Mouse (Mus musculus): ENCODE results near the gene Slbp. TPM values are rescaled to one million over a fixed set of nuclear protein-coding genes. Genes with fewer than 3 reads are reported as not detected.

Gene Slbp
- polyA plus RNA-seq, 1 experiment from 2014 or later = 115 TPM

DNA sequence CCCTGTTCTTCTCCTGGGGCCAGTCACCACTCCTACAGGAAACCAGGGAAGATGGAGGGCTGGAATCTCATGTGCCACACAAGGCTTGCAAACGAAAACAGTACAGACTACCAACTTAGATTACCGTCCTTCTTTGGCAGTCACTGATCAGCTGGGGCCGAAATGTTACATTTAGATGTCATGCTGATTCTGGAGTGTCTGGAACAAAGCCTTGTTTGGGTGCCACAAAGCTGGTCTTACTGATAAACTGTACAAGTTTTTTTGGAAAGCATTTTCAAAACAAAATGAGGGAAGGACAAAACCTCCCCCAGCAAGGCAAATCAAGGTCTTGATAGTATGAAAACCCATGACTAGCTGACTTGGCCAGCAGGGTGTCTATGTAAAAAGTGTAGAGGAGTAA lies 28.6 kb downstream of the Slbp start:
- H3K36me3 ChIP-seq (replicated peaks; ENCODE audit: control insufficient read depth, insufficient read depth) = no peaks in the 10 kb centered on the region
- WGBS = 63% methylated on average over 3 of the region's 3 CpGs
- no peaks in the 10 kb centered on the region for H3K9me3 ChIP-seq (ENCODE audit: control insufficient read depth, low read length)
- no peak for ATAC-seq (ENCODE audit: low FRiP score)
- no peak overlapping the region for H3K9ac ChIP-seq
- H3K27ac ChIP-seq = no peak overlapping the region
- no peak for DNase-seq (ENCODE audit: low spot score)
- no peak overlapping the region for H3K4me2 ChIP-seq (replicated peaks)
- H3K27me3 ChIP-seq (ENCODE audit: control insufficient read depth, insufficient read depth, low read length) = no peaks in the 10 kb centered on the region
- H3K4me3 ChIP-seq (replicated peaks; ENCODE audit: low read length) = no peak overlapping the region
- peaks cover 9% of the 10 kb centered on the region for H3K4me1 ChIP-seq (replicated peaks; ENCODE audit: control insufficient read depth, insufficient read depth, low read length)

GRCm38 (mm10) chr5:33622671-33623070 lies 29.7 kb downstream of the Slbp start:
- ATAC-seq (ENCODE audit: low FRiP score) (no peak), DNase-seq (ENCODE audit: low spot score) (no peak)
- no peaks in the 10 kb centered on the region for H3K4me1 ChIP-seq (replicated peaks; ENCODE audit: control insufficient read depth, insufficient read depth, low read length)
- no peak overlapping the region for H3K9ac ChIP-seq
- H3K4me3 ChIP-seq (replicated peaks; ENCODE audit: low read length) = no peak overlapping the region
- H3K4me2 ChIP-seq (replicated peaks) = no peak overlapping the region
- no peaks in the 10 kb centered on the region for H3K9me3 ChIP-seq (ENCODE audit: control insufficient read depth, low read length)
- WGBS = 91% methylated on average over 2 of the region's 2 CpGs
- H3K27ac ChIP-seq = no peak overlapping the region
- H3K36me3 ChIP-seq (replicated peaks; ENCODE audit: control insufficient read depth, insufficient read depth) = no peaks in the 10 kb centered on the region
- no peaks in the 10 kb centered on the region for H3K27me3 ChIP-seq (ENCODE audit: control insufficient read depth, insufficient read depth, low read length)

- Histone ChIP-seq H3K4me3 (replicated peaks; ENCODE audit: low read length) (no peak overlapping the region), H3K4me1 (replicated peaks; ENCODE audit: control insufficient read depth, insufficient read depth, low read length) (no peaks in the 10 kb centered on the region), H3K9ac (no peak overlapping the region), H3K4me2 (replicated peaks) (no peak overlapping the region), H3K36me3 (replicated peaks; ENCODE audit: control insufficient read depth, insufficient read depth) (peaks cover 31% of the 10 kb centered on the region), H3K27me3 (ENCODE audit: control insufficient read depth, insufficient read depth, low read length) (no peaks in the 10 kb centered on the region), H3K27ac (no peak overlapping the region), H3K9me3 (ENCODE audit: control insufficient read depth, low read length) (no peaks in the 10 kb centered on the region)
- 89% methylated on average over 6 of the region's 6 CpGs for WGBS
- ATAC-seq (ENCODE audit: low FRiP score) (no peak), DNase-seq (ENCODE audit: low spot score) (no peak)
Measured at GRCm38 (mm10) chr5:33614391-33614790, 38.0 kb downstream of the Slbp start.

DNA sequence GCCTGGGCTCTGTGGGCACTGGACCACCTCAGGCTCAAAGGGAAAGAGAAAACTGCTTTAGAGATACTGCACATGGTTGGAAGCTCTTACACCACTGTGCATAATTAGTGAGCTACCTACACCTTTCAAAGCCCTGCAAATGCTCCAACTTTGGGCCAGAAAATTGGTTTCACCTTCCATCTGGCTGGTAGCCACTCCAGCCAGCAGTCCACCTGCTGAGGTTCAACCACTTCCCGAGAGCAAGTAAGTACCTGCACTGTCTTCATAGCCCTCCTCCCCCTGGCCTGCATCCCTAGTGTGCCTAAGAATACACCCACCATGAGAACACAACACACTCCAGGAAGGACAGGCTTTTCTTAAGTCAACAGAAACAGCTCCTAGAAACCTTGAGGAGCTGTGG lies 40.6 kb downstream of the Slbp start:
- DNase-seq (ENCODE audit: low spot score) (no peak), ATAC-seq (ENCODE audit: low FRiP score) (no peak)
- Histone ChIP-seq H3K9ac (no peak overlapping the region), H3K36me3 (replicated peaks; ENCODE audit: control insufficient read depth, insufficient read depth) (peaks cover 46% of the 10 kb centered on the region), H3K9me3 (ENCODE audit: control insufficient read depth, low read length) (no peaks in the 10 kb centered on the region), H3K4me3 (replicated peaks; ENCODE audit: low read length) (no peak overlapping the region), H3K27me3 (ENCODE audit: control insufficient read depth, insufficient read depth, low read length) (no peaks in the 10 kb centered on the region), H3K4me2 (replicated peaks) (no peak overlapping the region), H3K4me1 (replicated peaks; ENCODE audit: control insufficient read depth, insufficient read depth, low read length) (no peaks in the 10 kb centered on the region), H3K27ac (no peak overlapping the region)
- WGBS = 90% methylated on average over 1 of the region's 1 CpGs

GRCm38 (mm10) chr5:33609226-33609625 lies 43.1 kb downstream of the Slbp start:
- no peak for DNase-seq (ENCODE audit: low spot score)
- Histone ChIP-seq H3K9ac (no peak overlapping the region), H3K27me3 (ENCODE audit: control insufficient read depth, insufficient read depth, low read length) (no peaks in the 10 kb centered on the region), H3K4me2 (replicated peaks) (no peak overlapping the region), H3K4me1 (replicated peaks; ENCODE audit: control insufficient read depth, insufficient read depth, low read length) (no peaks in the 10 kb centered on the region), H3K9me3 (ENCODE audit: control insufficient read depth, low read length) (no peaks in the 10 kb centered on the region), H3K4me3 (replicated peaks; ENCODE audit: low read length) (no peak overlapping the region), H3K27ac (no peak overlapping the region), H3K36me3 (replicated peaks; ENCODE audit: control insufficient read depth, insufficient read depth) (peaks cover 49% of the 10 kb centered on the region)
- ATAC-seq (ENCODE audit: low FRiP score) = no peak
- 96% methylated on average over 1 of the region's 1 CpGs for WGBS

- Histone ChIP-seq H3K27ac (no peak overlapping the region), H3K4me3 (replicated peaks; ENCODE audit: low read length) (no peak overlapping the region), H3K4me1 (replicated peaks; ENCODE audit: control insufficient read depth, insufficient read depth, low read length) (no peaks in the 10 kb centered on the region), H3K9me3 (ENCODE audit: control insufficient read depth, low read length) (no peaks in the 10 kb centered on the region), H3K9ac (no peak overlapping the region), H3K27me3 (ENCODE audit: control insufficient read depth, insufficient read depth, low read length) (no peaks in the 10 kb centered on the region), H3K36me3 (replicated peaks; ENCODE audit: control insufficient read depth, insufficient read depth) (peaks cover 35% of the 10 kb centered on the region), H3K4me2 (replicated peaks) (no peak overlapping the region)
- no peak for DNase-seq (ENCODE audit: low spot score)
- no peak for ATAC-seq (ENCODE audit: low FRiP score)
- 95% methylated on average over 15 of the region's 15 CpGs for WGBS
Measured at GRCm38 (mm10) chr5:33607434-33607833, 44.9 kb downstream of the Slbp start.

DNA sequence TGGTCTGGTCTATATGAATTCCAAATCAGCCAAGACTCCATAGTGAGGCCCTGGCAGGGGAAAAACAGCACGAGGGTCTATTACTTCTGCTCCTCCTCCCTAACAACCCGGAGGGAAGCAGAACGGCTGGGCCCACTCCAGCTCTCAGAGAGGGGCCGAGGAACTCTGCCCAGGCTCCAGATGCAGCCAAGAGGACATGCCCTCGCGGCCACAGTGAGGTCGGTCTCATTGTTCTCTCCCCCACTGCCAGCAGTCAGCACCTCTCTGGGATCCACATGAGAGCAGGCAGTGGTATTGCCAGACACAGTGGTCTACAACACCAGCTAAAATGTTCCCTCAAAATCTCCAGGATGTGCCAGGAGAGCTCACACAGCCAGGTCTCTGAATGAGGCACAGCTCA lies 45.7 kb downstream of the Slbp start:
- WGBS = 65% methylated on average over 7 of the region's 7 CpGs
- H3K36me3 ChIP-seq (replicated peaks; ENCODE audit: control insufficient read depth, insufficient read depth) = peaks cover 28% of the 10 kb centered on the region
- H3K9ac ChIP-seq = no peak overlapping the region
- no peak overlapping the region for H3K27ac ChIP-seq
- DNase-seq (ENCODE audit: low spot score) (no peak), ATAC-seq (ENCODE audit: low FRiP score) (no peak)
- no peak overlapping the region for H3K4me3 ChIP-seq (replicated peaks; ENCODE audit: low read length)
- no peaks in the 10 kb centered on the region for H3K4me1 ChIP-seq (replicated peaks; ENCODE audit: control insufficient read depth, insufficient read depth, low read length)
- no peaks in the 10 kb centered on the region for H3K27me3 ChIP-seq (ENCODE audit: control insufficient read depth, insufficient read depth, low read length)
- H3K4me2 ChIP-seq (replicated peaks) = no peak overlapping the region
- H3K9me3 ChIP-seq (ENCODE audit: control insufficient read depth, low read length) = no peaks in the 10 kb centered on the region

DNA sequence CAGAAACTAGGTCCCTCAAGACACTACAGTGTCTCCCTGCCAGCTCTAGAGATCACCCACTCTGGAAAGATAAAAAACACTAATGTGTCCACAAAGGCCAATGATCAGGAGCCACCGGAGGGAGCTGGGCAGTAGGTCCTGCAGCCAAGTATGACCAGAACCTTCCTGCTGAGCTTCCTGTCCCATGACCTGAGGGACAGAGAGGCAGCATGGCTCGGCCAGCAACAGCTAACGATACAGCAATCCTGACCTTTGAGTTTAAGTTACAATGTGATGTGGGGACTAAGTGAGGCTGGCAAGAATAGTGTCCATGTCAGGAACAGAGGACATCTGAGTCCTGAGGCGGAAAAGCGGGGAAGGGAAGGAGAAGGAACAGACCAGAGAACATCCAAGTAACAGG lies 47.1 kb downstream of the Slbp start:
- Histone ChIP-seq H3K9me3 (ENCODE audit: control insufficient read depth, low read length) (no peaks in the 10 kb centered on the region), H3K27ac (no peak overlapping the region), H3K4me2 (replicated peaks) (no peak overlapping the region), H3K4me3 (replicated peaks; ENCODE audit: low read length) (no peak overlapping the region), H3K4me1 (replicated peaks; ENCODE audit: control insufficient read depth, insufficient read depth, low read length) (no peaks in the 10 kb centered on the region), H3K9ac (no peak overlapping the region), H3K27me3 (ENCODE audit: control insufficient read depth, insufficient read depth, low read length) (no peaks in the 10 kb centered on the region), H3K36me3 (replicated peaks; ENCODE audit: control insufficient read depth, insufficient read depth) (peaks cover 33% of the 10 kb centered on the region)
- DNase-seq (ENCODE audit: low spot score) (no peak), ATAC-seq (ENCODE audit: low FRiP score) (no peak)
- WGBS = 82% methylated on average over 5 of the region's 5 CpGs

- DNase-seq (ENCODE audit: low spot score) (no peak), ATAC-seq (ENCODE audit: low FRiP score) (no peak)
- Histone ChIP-seq H3K36me3 (replicated peaks; ENCODE audit: control insufficient read depth, insufficient read depth) (no peaks in the 10 kb centered on the region), H3K27ac (no peak overlapping the region), H3K9ac (no peak overlapping the region), H3K4me2 (replicated peaks) (no peak overlapping the region), H3K9me3 (ENCODE audit: control insufficient read depth, low read length) (no peaks in the 10 kb centered on the region), H3K27me3 (ENCODE audit: control insufficient read depth, insufficient read depth, low read length) (no peaks in the 10 kb centered on the region), H3K4me1 (replicated peaks; ENCODE audit: control insufficient read depth, insufficient read depth, low read length) (no peaks in the 10 kb centered on the region), H3K4me3 (replicated peaks; ENCODE audit: low read length) (no peak overlapping the region)
- WGBS = 31% methylated on average over 2 of the region's 2 CpGs
Measured at GRCm38 (mm10) chr5:33593620-33594019, 58.8 kb downstream of the Slbp start.

- H3K36me3 ChIP-seq (replicated peaks; ENCODE audit: control insufficient read depth, insufficient read depth) = no peaks in the 10 kb centered on the region
- no peak overlapping the region for H3K27ac ChIP-seq
- H3K27me3 ChIP-seq (ENCODE audit: control insufficient read depth, insufficient read depth, low read length) = no peaks in the 10 kb centered on the region
- 69% methylated on average over 5 of the region's 5 CpGs for WGBS
- 0 out of 2 replicates have a peak, but pooled peaks cover 7% of the 10 kb centered on the region for H3K4me1 ChIP-seq (replicated peaks; ENCODE audit: control insufficient read depth, insufficient read depth, low read length)
- H3K4me2 ChIP-seq (replicated peaks) = no peak overlapping the region
- peak; percentile 90 for DNase-seq (ENCODE audit: low spot score)
- H3K4me3 ChIP-seq (replicated peaks; ENCODE audit: low read length) = no peak overlapping the region
- no peaks in the 10 kb centered on the region for H3K9me3 ChIP-seq (ENCODE audit: control insufficient read depth, low read length)
- ATAC-seq (ENCODE audit: low FRiP score) = peak; percentile 72; the same call in 1 of the 2 replicates
- no peak overlapping the region for H3K9ac ChIP-seq
Measured at GRCm38 (mm10) chr5:33589221-33589888, 63.0 kb downstream of the Slbp start.

Data from hindbrain, embryonic 14.5 days (tissue).